Mouse (Mus musculus): Measurements from ENCODE around the gene Rexo2. TPM values are rescaled to one million over a fixed set of nuclear protein-coding genes. Genes with fewer than 3 reads are reported as not detected.

The Rexo2 gene
- 66.0 and 71.8 TPM in 2 replicates for polyA plus RNA-seq (2012; rRNA removed)

GRCm38 (mm10) chr9:48480411-48481213 lies at the start of gene Rexo2:
Gene Rexo2 (minus strand): TSS chr9:48480623.

GRCm38 (mm10) chr9:48494817-48495547 lies 14.6 kb upstream of the Rexo2 start, which contains the start of the genes Rbm7 and Gm5617:
Gene Rbm7 (minus strand): TSS chr9:48495299.
Gene Gm5617 (plus strand): TSS chr9:48495442.

Other genes with a start within 250 kb of the Rexo2 start
- gene Nxpe2, start 127.2 kb downstream of the Rexo2 start, polyA plus RNA-seq (2012; rRNA removed): 114 and 134 TPM in 2 replicates
- 20.2 and 24.3 TPM in 2 replicates for gene Rbm7, start 14.7 kb upstream of the Rexo2 start, polyA plus RNA-seq (2012; rRNA removed)
- gene Gm5617, start 14.8 kb upstream of the Rexo2 start, polyA plus RNA-seq (2012; rRNA removed): 7.3 and 8.6 TPM in 2 replicates
- gene Nnmt, start 124.5 kb upstream of the Rexo2 start, polyA plus RNA-seq (2012; rRNA removed): 0.03 and 0.14 TPM in 2 replicates